Mouse (Mus musculus): ENCODE measurements around the gene Nrip1. TPM values are rescaled to one million over a fixed set of nuclear protein-coding genes. Genes with fewer than 3 reads are reported as not detected.

Gene Nrip1
- polyA plus RNA-seq, 1 experiment, result not detected

DNA sequence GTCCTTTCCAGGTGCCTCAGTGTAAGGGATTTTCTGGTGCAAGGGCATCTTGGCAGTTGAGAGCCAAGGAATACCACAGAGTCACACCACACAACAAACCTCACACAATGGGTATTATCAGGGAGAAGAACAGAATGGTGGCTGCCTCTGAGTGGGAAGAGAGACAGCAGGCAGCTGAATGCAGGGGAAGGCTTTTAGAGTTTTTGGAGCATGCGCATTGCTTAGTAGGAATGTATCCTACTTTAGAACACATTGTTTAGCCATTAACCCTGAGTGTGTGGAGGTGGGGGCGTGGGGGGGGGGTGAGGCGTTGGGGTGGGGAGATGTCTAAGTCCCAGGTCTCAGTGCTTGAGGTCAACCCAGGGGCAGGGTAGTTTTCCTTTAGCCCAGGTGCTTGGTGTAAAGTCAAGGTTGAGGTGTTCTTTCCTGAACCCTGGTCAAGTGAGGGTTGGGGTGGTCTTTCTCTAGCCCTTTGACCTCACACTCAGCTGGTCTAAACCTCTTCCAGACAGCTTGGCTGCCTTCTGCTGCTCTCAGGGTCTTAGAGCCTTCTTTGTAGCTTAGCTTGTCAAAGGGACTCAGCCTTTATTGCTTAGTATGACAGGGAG is 28.8 kb downstream of the Nrip1 start:
- H3K27ac ChIP-seq (ENCODE audit: insufficient read depth, low read depth, low read length), result no peak overlapping the region
- WGBS, result 84% methylated on average over 3 of the region's 3 CpGs

GRCm38 (mm10) chr16:76344030-76344429 is 29.6 kb downstream of the Nrip1 start:
- Histone ChIP-seq H3K4me3 (ENCODE audit: insufficient read depth, low read depth, low read length) (no peak overlapping the region), H3K4me1 (ENCODE audit: control insufficient read depth, insufficient read depth, low read length) (no peaks in the 10 kb centered on the region), H3K27ac (ENCODE audit: insufficient read depth, low read depth, low read length) (no peak overlapping the region)
- TF ChIP-seq POLR2A (IDR thresholded peaks at IDR 0.05; ENCODE audit: insufficient read depth, low read depth, low read length), result no peak
- no peak for TF ChIP-seq CTCF (IDR thresholded peaks at IDR 0.05; ENCODE audit: insufficient read depth, low read depth, low read length)
- 100% methylated on average over 2 of the region's 2 CpGs for WGBS

More for the DNA sequence above, 28.8 kb downstream of the Nrip1 start:
- TF ChIP-seq CTCF (IDR thresholded peaks at IDR 0.05; ENCODE audit: insufficient read depth, low read depth, low read length) (no peak), POLR2A (IDR thresholded peaks at IDR 0.05; ENCODE audit: insufficient read depth, low read depth, low read length) (no peak)
- Histone ChIP-seq H3K4me3 (ENCODE audit: insufficient read depth, low read depth, low read length) (no peak overlapping the region), H3K4me1 (ENCODE audit: control insufficient read depth, insufficient read depth, low read length) (no peaks in the 10 kb centered on the region)

DNA sequence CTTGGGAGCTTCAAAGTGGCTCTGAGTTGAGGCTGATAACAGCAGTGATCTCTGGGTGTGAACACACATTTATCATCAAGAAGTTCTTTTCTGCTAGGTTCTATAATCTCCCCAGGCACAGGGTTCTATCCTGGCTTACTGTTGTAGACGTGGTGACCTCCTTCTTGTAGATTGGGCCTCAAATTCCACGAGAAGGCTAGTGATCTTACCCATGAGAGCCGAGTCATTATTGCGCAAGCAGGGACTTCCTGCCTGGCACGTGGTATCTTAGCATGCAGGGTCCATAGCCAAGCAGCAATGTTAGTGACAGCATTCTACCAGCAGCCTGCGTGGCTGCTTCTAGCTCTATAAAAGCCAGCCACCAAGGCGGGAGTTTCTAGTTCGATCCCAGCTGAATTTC is 32.0 kb downstream of the Nrip1 start:
- no peak overlapping the region for H3K27ac ChIP-seq (ENCODE audit: insufficient read depth, low read depth, low read length)
- TF ChIP-seq CTCF (IDR thresholded peaks at IDR 0.05; ENCODE audit: insufficient read depth, low read depth, low read length) (no peak), POLR2A (IDR thresholded peaks at IDR 0.05; ENCODE audit: insufficient read depth, low read depth, low read length) (no peak)
- H3K4me3 ChIP-seq (ENCODE audit: insufficient read depth, low read depth, low read length), result no peak overlapping the region
- WGBS, result 76% methylated on average over 8 of the region's 8 CpGs
- H3K4me1 ChIP-seq (ENCODE audit: control insufficient read depth, insufficient read depth, low read length), result no peaks in the 10 kb centered on the region

GRCm38 (mm10) chr16:76339256-76339655 is 34.4 kb downstream of the Nrip1 start:
- TF ChIP-seq CTCF (IDR thresholded peaks at IDR 0.05; ENCODE audit: insufficient read depth, low read depth, low read length), result no peak
- no peak for TF ChIP-seq POLR2A (IDR thresholded peaks at IDR 0.05; ENCODE audit: insufficient read depth, low read depth, low read length)
- no peaks in the 10 kb centered on the region for H3K4me1 ChIP-seq (ENCODE audit: control insufficient read depth, insufficient read depth, low read length)
- no peak overlapping the region for H3K27ac ChIP-seq (ENCODE audit: insufficient read depth, low read depth, low read length)
- WGBS, result 89% methylated on average over 10 of the region's 10 CpGs
- no peak overlapping the region for H3K4me3 ChIP-seq (ENCODE audit: insufficient read depth, low read depth, low read length)

DNA sequence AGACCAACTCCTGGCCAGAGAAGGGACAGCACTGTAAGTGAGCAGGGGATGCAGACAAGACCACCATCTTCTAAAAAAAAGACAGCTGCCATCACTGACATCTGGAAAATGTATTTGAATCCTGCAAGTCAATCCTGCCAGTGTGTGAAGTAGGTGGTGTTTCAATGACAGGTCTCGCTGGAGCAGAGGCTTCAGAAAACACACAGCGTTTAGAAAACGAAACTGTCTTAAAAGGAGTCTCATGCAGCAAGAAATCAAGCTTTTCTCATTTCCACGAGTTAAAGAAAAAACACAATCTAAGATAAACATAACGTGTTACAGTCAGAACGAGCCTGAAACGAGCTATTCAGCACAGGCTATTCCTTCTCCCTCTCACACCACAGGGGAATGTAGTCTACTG is 36.3 kb downstream of the Nrip1 start:
- Histone ChIP-seq H3K27ac (ENCODE audit: insufficient read depth, low read depth, low read length) (no peak overlapping the region), H3K4me3 (ENCODE audit: insufficient read depth, low read depth, low read length) (no peak overlapping the region), H3K4me1 (ENCODE audit: control insufficient read depth, insufficient read depth, low read length) (no peaks in the 10 kb centered on the region)
- 73% methylated on average over 7 of the region's 7 CpGs for WGBS
- TF ChIP-seq CTCF (IDR thresholded peaks at IDR 0.05; ENCODE audit: insufficient read depth, low read depth, low read length) (no peak), POLR2A (IDR thresholded peaks at IDR 0.05; ENCODE audit: insufficient read depth, low read depth, low read length) (no peak)

GRCm38 (mm10) chr16:76336932-76337331 is 36.7 kb downstream of the Nrip1 start:
- 93% methylated on average over 11 of the region's 11 CpGs for WGBS

GRCm38 (mm10) chr16:76335913-76336312 is 37.7 kb downstream of the Nrip1 start:
- no peak overlapping the region for H3K27ac ChIP-seq (ENCODE audit: insufficient read depth, low read depth, low read length)
- WGBS, result 96% methylated on average over 6 of the region's 6 CpGs
- no peak for TF ChIP-seq POLR2A (IDR thresholded peaks at IDR 0.05; ENCODE audit: insufficient read depth, low read depth, low read length)

More at GRCm38 (mm10) chr16:76336932-76337331, 36.7 kb downstream of the Nrip1 start:
- Histone ChIP-seq H3K4me1 (ENCODE audit: control insufficient read depth, insufficient read depth, low read length) (no peaks in the 10 kb centered on the region), H3K4me3 (ENCODE audit: insufficient read depth, low read depth, low read length) (no peak overlapping the region), H3K27ac (ENCODE audit: insufficient read depth, low read depth, low read length) (no peak overlapping the region)
- TF ChIP-seq POLR2A (IDR thresholded peaks at IDR 0.05; ENCODE audit: insufficient read depth, low read depth, low read length) (no peak), CTCF (IDR thresholded peaks at IDR 0.05; ENCODE audit: insufficient read depth, low read depth, low read length) (no peak)

GRCm38 (mm10) chr16:76332127-76332526 is 41.5 kb downstream of the Nrip1 start:
- no peak for TF ChIP-seq CTCF (IDR thresholded peaks at IDR 0.05; ENCODE audit: insufficient read depth, low read depth, low read length)
- no peak for TF ChIP-seq POLR2A (IDR thresholded peaks at IDR 0.05; ENCODE audit: insufficient read depth, low read depth, low read length)
- Histone ChIP-seq H3K4me1 (ENCODE audit: control insufficient read depth, insufficient read depth, low read length) (no peaks in the 10 kb centered on the region), H3K4me3 (ENCODE audit: insufficient read depth, low read depth, low read length) (no peak overlapping the region), H3K27ac (ENCODE audit: insufficient read depth, low read depth, low read length) (no peak overlapping the region)
- 70% methylated on average over 7 of the region's 7 CpGs for WGBS

More at GRCm38 (mm10) chr16:76335913-76336312, 37.7 kb downstream of the Nrip1 start:
- Histone ChIP-seq H3K4me1 (ENCODE audit: control insufficient read depth, insufficient read depth, low read length) (no peaks in the 10 kb centered on the region), H3K4me3 (ENCODE audit: insufficient read depth, low read depth, low read length) (no peak overlapping the region)

DNA sequence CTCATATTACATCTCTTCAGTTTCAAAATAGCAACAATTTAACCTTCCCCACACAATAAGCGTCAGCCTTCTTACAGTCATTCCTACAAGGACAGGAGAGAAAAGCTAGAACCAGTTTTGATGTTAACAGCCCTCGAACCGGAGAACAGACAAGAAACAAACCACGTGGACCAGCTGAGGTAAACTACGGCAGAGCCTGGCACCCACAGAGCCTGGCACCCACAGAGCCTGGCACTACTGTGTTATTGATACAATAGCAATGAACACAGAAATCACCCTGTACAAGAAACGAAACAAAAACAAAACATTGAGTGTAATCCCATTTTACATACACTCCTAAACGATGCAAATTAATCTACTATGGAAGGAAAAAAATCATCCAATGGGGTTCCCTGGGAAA is 42.4 kb downstream of the Nrip1 start:
- Histone ChIP-seq H3K27ac (ENCODE audit: insufficient read depth, low read depth, low read length) (no peak overlapping the region), H3K4me3 (ENCODE audit: insufficient read depth, low read depth, low read length) (no peak overlapping the region), H3K4me1 (ENCODE audit: control insufficient read depth, insufficient read depth, low read length) (no peaks in the 10 kb centered on the region)
- TF ChIP-seq CTCF (IDR thresholded peaks at IDR 0.05; ENCODE audit: insufficient read depth, low read depth, low read length) (no peak), POLR2A (IDR thresholded peaks at IDR 0.05; ENCODE audit: insufficient read depth, low read depth, low read length) (no peak)
- WGBS, result 72% methylated on average over 7 of the region's 7 CpGs
